Mouse (Mus musculus): ENCODE measurements around the gene Iqcf6.
"Not testable (repeated sequence)": the region's sequence is repeated elsewhere in the genome, so short reads cannot be mapped to it uniquely, and the experiment has no call there.

Iqcf6 gene

GRCm38 (mm10) chr9:106613951-106614350 is 12.4 kb upstream of the Iqcf6 start:
- TF ChIP-seq POU5F1 (IDR thresholded peaks at IDR 0.05; ENCODE audit: borderline replicate concordance, low read length) (no peak), CTCF (conservative IDR thresholded peaks at IDR 0.05; ENCODE audit: low read length) (no peak), NANOG (IDR thresholded peaks at IDR 0.05; ENCODE audit: borderline replicate concordance, low read length) (no peak)
- no peaks in the 10 kb centered on the region for H3K36me3 ChIP-seq (ENCODE audit: insufficient read depth, low read length)
- peaks cover 12% of the 10 kb centered on the region for H3K4me1 ChIP-seq (replicated peaks; ENCODE audit: low read depth, low read length)
- no peak overlapping the region for H3K4me3 ChIP-seq (replicated peaks; ENCODE audit: low read length)
- 0 out of 2 replicates have a peak, but pooled peaks cover 4% of the 10 kb centered on the region for H3K27me3 ChIP-seq (ENCODE audit: insufficient read depth, low read length)
- H3K9me3 ChIP-seq (ENCODE audit: low read length) = no peaks in the 10 kb centered on the region

GRCm38 (mm10) chr9:106614616-106615015 is 11.8 kb upstream of the Iqcf6 start:
- TF ChIP-seq NANOG (IDR thresholded peaks at IDR 0.05; ENCODE audit: borderline replicate concordance, low read length) (no peak), POU5F1 (IDR thresholded peaks at IDR 0.05; ENCODE audit: borderline replicate concordance, low read length) (no peak), CTCF (conservative IDR thresholded peaks at IDR 0.05; ENCODE audit: low read length) (no peak)
- H3K9me3 ChIP-seq (ENCODE audit: low read length) = no peaks in the 10 kb centered on the region
- H3K36me3 ChIP-seq (ENCODE audit: insufficient read depth, low read length) = no peaks in the 10 kb centered on the region
- H3K4me1 ChIP-seq (replicated peaks; ENCODE audit: low read depth, low read length) = peaks cover 12% of the 10 kb centered on the region
- H3K4me3 ChIP-seq (replicated peaks; ENCODE audit: low read length) = no peak overlapping the region
- H3K27me3 ChIP-seq (ENCODE audit: insufficient read depth, low read length) = 0 out of 2 replicates have a peak, but pooled peaks cover 4% of the 10 kb centered on the region

- TF ChIP-seq CTCF (conservative IDR thresholded peaks at IDR 0.05; ENCODE audit: low read length) = no peak
- TF ChIP-seq POU5F1 (IDR thresholded peaks at IDR 0.05; ENCODE audit: borderline replicate concordance, low read length) = no peak
- TF ChIP-seq NANOG (IDR thresholded peaks at IDR 0.05; ENCODE audit: borderline replicate concordance, low read length) = no peak
- H3K27me3 ChIP-seq (ENCODE audit: insufficient read depth, low read length) = 0 out of 2 replicates have a peak, but pooled peaks cover 4% of the 10 kb centered on the region
- no peaks in the 10 kb centered on the region for H3K36me3 ChIP-seq (ENCODE audit: insufficient read depth, low read length)
- no peak overlapping the region for H3K4me3 ChIP-seq (replicated peaks; ENCODE audit: low read length)
- H3K4me1 ChIP-seq (replicated peaks; ENCODE audit: low read depth, low read length) = peaks cover 12% of the 10 kb centered on the region
- H3K9me3 ChIP-seq (ENCODE audit: low read length) = no peaks in the 10 kb centered on the region
Observed at GRCm38 (mm10) chr9:106616306-106616705, 10.1 kb upstream of the Iqcf6 start.

- H3K36me3 ChIP-seq (ENCODE audit: insufficient read depth, low read length) = no peaks in the 10 kb centered on the region
- TF ChIP-seq NANOG (IDR thresholded peaks at IDR 0.05; ENCODE audit: borderline replicate concordance, low read length) (no peak), CTCF (conservative IDR thresholded peaks at IDR 0.05; ENCODE audit: low read length) (no peak), POU5F1 (IDR thresholded peaks at IDR 0.05; ENCODE audit: borderline replicate concordance, low read length) (no peak)
- H3K4me1 ChIP-seq (replicated peaks; ENCODE audit: low read depth, low read length) = peaks cover 12% of the 10 kb centered on the region
- no peaks in the 10 kb centered on the region for H3K9me3 ChIP-seq (ENCODE audit: low read length)
- H3K4me3 ChIP-seq (replicated peaks; ENCODE audit: low read length) = no peak overlapping the region
- 0 out of 2 replicates have a peak, but pooled peaks cover 4% of the 10 kb centered on the region for H3K27me3 ChIP-seq (ENCODE audit: insufficient read depth, low read length)
Observed at GRCm38 (mm10) chr9:106617496-106617895, 8.9 kb upstream of the Iqcf6 start.

GRCm38 (mm10) chr9:106627796-106628195 is 1.4 kb downstream of the Iqcf6 start:
- peaks cover 16% of the 10 kb centered on the region for H3K4me1 ChIP-seq (replicated peaks; ENCODE audit: low read depth, low read length)
- H3K27me3 ChIP-seq (ENCODE audit: insufficient read depth, low read length); H3K36me3 ChIP-seq (ENCODE audit: insufficient read depth, low read length); H3K9me3 ChIP-seq (ENCODE audit: low read length): not testable (repeated sequence)
- H3K4me3 ChIP-seq (replicated peaks; ENCODE audit: low read length) = 0 out of 2 replicates have a peak overlapping the region, but pooled peaks have one; percentile 58

GRCm38 (mm10) chr9:106632185-106632584 is 5.8 kb downstream of the Iqcf6 start:
- no peaks in the 10 kb centered on the region for H3K36me3 ChIP-seq (ENCODE audit: insufficient read depth, low read length)
- TF ChIP-seq NANOG (IDR thresholded peaks at IDR 0.05; ENCODE audit: borderline replicate concordance, low read length) = no peak
- no peak for TF ChIP-seq POU5F1 (IDR thresholded peaks at IDR 0.05; ENCODE audit: borderline replicate concordance, low read length)
- no peak for TF ChIP-seq CTCF (conservative IDR thresholded peaks at IDR 0.05; ENCODE audit: low read length)
- no peaks in the 10 kb centered on the region for H3K27me3 ChIP-seq (ENCODE audit: insufficient read depth, low read length)
- no peak overlapping the region for H3K4me3 ChIP-seq (replicated peaks; ENCODE audit: low read length)
- peaks cover 3% of the 10 kb centered on the region; the same call in 1 of the 2 replicates for H3K9me3 ChIP-seq (ENCODE audit: low read length)
- peaks cover 11% of the 10 kb centered on the region for H3K4me1 ChIP-seq (replicated peaks; ENCODE audit: low read depth, low read length)

- 0 out of 2 replicates have a peak, but pooled peaks cover 5% of the 10 kb centered on the region for H3K27me3 ChIP-seq (ENCODE audit: insufficient read depth, low read length)
- TF ChIP-seq CTCF (conservative IDR thresholded peaks at IDR 0.05; ENCODE audit: low read length) = no peak
- TF ChIP-seq POU5F1 (IDR thresholded peaks at IDR 0.05; ENCODE audit: borderline replicate concordance, low read length) = no peak
- TF ChIP-seq NANOG (IDR thresholded peaks at IDR 0.05; ENCODE audit: borderline replicate concordance, low read length) = no peak
- peaks cover 4% of the 10 kb centered on the region; the same call in 1 of the 2 replicates for H3K4me1 ChIP-seq (replicated peaks; ENCODE audit: low read depth, low read length)
- no peaks in the 10 kb centered on the region for H3K36me3 ChIP-seq (ENCODE audit: insufficient read depth, low read length)
- H3K4me3 ChIP-seq (replicated peaks; ENCODE audit: low read length) = no peak overlapping the region
- no peaks in the 10 kb centered on the region for H3K9me3 ChIP-seq (ENCODE audit: low read length)
Observed at GRCm38 (mm10) chr9:106638154-106638553, 11.8 kb downstream of the Iqcf6 start.

- no peak for TF ChIP-seq POU5F1 (IDR thresholded peaks at IDR 0.05; ENCODE audit: borderline replicate concordance, low read length)
- TF ChIP-seq CTCF (conservative IDR thresholded peaks at IDR 0.05; ENCODE audit: low read length) = no peak
- TF ChIP-seq NANOG (IDR thresholded peaks at IDR 0.05; ENCODE audit: borderline replicate concordance, low read length) = no peak
- Histone ChIP-seq H3K4me1 (replicated peaks; ENCODE audit: low read depth, low read length) (peaks cover 32% of the 10 kb centered on the region), H3K9me3 (ENCODE audit: low read length) (no peaks in the 10 kb centered on the region), H3K36me3 (ENCODE audit: insufficient read depth, low read length) (no peaks in the 10 kb centered on the region), H3K27me3 (ENCODE audit: insufficient read depth, low read length) (peaks cover 17% of the 10 kb centered on the region), H3K4me3 (replicated peaks; ENCODE audit: low read length) (no peak overlapping the region)
Observed at GRCm38 (mm10) chr9:106641346-106641745, 15.0 kb downstream of the Iqcf6 start.

- H3K4me3 ChIP-seq (replicated peaks; ENCODE audit: low read length) = no peak overlapping the region
- peaks cover 32% of the 10 kb centered on the region for H3K27me3 ChIP-seq (ENCODE audit: insufficient read depth, low read length)
- H3K36me3 ChIP-seq (ENCODE audit: insufficient read depth, low read length) = no peaks in the 10 kb centered on the region
- no peaks in the 10 kb centered on the region; the same call in 1 of the 2 replicates for H3K9me3 ChIP-seq (ENCODE audit: low read length)
- peaks cover 49% of the 10 kb centered on the region for H3K4me1 ChIP-seq (replicated peaks; ENCODE audit: low read depth, low read length)
- TF ChIP-seq POU5F1 (IDR thresholded peaks at IDR 0.05; ENCODE audit: borderline replicate concordance, low read length) (no peak), CTCF (conservative IDR thresholded peaks at IDR 0.05; ENCODE audit: low read length) (peak; percentile 94)
Observed at GRCm38 (mm10) chr9:106643128-106643527, 16.7 kb downstream of the Iqcf6 start.

Measured in E14TG2a.4 (cell line).